Mouse (Mus musculus) cerebellum, postnatal 10 days (tissue): Measurements from ENCODE around the gene 3110018I06Rik.

ENCODE experiments used
- DNase-seq, 2 experiments: peaks; one replicate each; pipeline ENCODE4 v3.0.0; 2021; ENCODE audit warnings: mixed read lengths in 2 of 2

Gene 3110018I06Rik

GRCm38 (mm10) chr12:107488371-107488770, at the start of gene 3110018I06Rik:
Gene 3110018I06Rik, plus strand, starts transcription at chr12:107488632.
- no peak for DNase-seq

- DNase-seq, result peak; percentile 9 to 10
Observed at GRCm38 (mm10) chr12:107444681-107445080, 43.8 kb upstream of the 3110018I06Rik start.

- DNase-seq, result no peak
Observed at GRCm38 (mm10) chr12:107457835-107458234, 30.6 kb upstream of the 3110018I06Rik start.

- peak in 1 of 2 experiments; percentile 28 for DNase-seq
Observed at GRCm38 (mm10) chr12:107464731-107465130, 23.7 kb upstream of the 3110018I06Rik start.

- DNase-seq, result no peak
Observed at GRCm38 (mm10) chr12:107476441-107477291, 11.8 kb upstream of the 3110018I06Rik start.

GRCm38 (mm10) chr12:107479350-107479749, 9.1 kb upstream of the 3110018I06Rik start:
- DNase-seq, result peak in 1 of 2 experiments; percentile 34

GRCm38 (mm10) chr12:107483031-107483430, 5.4 kb upstream of the 3110018I06Rik start:
- DNase-seq, result peak; percentile 58 to 71

GRCm38 (mm10) chr12:107491344-107491743, 2.9 kb downstream of the 3110018I06Rik start:
- DNase-seq, result no peak

- no peak for DNase-seq
Observed at GRCm38 (mm10) chr12:107496924-107497323, 8.5 kb downstream of the 3110018I06Rik start.

- no peak for DNase-seq
Observed at GRCm38 (mm10) chr12:107509661-107510237, 21.3 kb downstream of the 3110018I06Rik start.

- no peak for DNase-seq
Observed at GRCm38 (mm10) chr12:107511112-107511511, 22.7 kb downstream of the 3110018I06Rik start.

GRCm38 (mm10) chr12:107516265-107517217, 28.1 kb downstream of the 3110018I06Rik start:
- peak; percentile 37 to 51 for DNase-seq

GRCm38 (mm10) chr12:107520941-107521340, 32.5 kb downstream of the 3110018I06Rik start:
- DNase-seq, result no peak

- no peak for DNase-seq
Observed at GRCm38 (mm10) chr12:107528346-107528880, 40.0 kb downstream of the 3110018I06Rik start.

- peak; percentile 49 to 56 for DNase-seq
Observed at GRCm38 (mm10) chr12:107532871-107533270, 44.4 kb downstream of the 3110018I06Rik start.
